Mouse (Mus musculus): ENCODE measurements around the gene Trmt44. TPM values are rescaled to one million over a fixed set of nuclear protein-coding genes. Genes with fewer than 3 reads are reported as not detected.
A peak's percentile ranks its signal among the peaks of the same experiment; 100 is the strongest.

The Trmt44 gene
- polyA plus RNA-seq, 1 experiment: 5.1 TPM

GRCm38 (mm10) chr5:35551855-35552837 lies 22.7 kb downstream of the Trmt44 start:
- H3K4me2 ChIP-seq (ENCODE audit: low read depth): no peak overlapping the region
- H3ac ChIP-seq (ENCODE audit: control insufficient read depth, insufficient read length): no peak overlapping the region
- H3K79me2 ChIP-seq (ENCODE audit: control insufficient read depth, insufficient read depth): no peaks in the 10 kb centered on the region
- H3K27me3 ChIP-seq (ENCODE audit: control insufficient read depth, insufficient read depth, insufficient read length): no peaks in the 10 kb centered on the region
- TF ChIP-seq POLR2AphosphoS2 (IDR thresholded peaks at IDR 0.05; ENCODE audit: insufficient read length, low read depth) (peak; percentile 69), REST (IDR thresholded peaks at IDR 0.05; ENCODE audit: insufficient read depth, insufficient read length) (no peak)
- peaks cover 4% of the 10 kb centered on the region for H3K36me3 ChIP-seq (ENCODE audit: control insufficient read depth, insufficient read depth)
- no peak overlapping the region for H3K4me3 ChIP-seq

GRCm38 (mm10) chr5:35546127-35546526 lies 28.7 kb downstream of the Trmt44 start:
- Histone ChIP-seq H3K36me3 (ENCODE audit: control insufficient read depth, insufficient read depth) (no peaks in the 10 kb centered on the region), H3K4me3 (no peak overlapping the region), H3K79me2 (ENCODE audit: control insufficient read depth, insufficient read depth) (no peaks in the 10 kb centered on the region), H3K4me2 (ENCODE audit: low read depth) (no peak overlapping the region), H3K27me3 (ENCODE audit: control insufficient read depth, insufficient read depth, insufficient read length) (peaks cover 26% of the 10 kb centered on the region), H3ac (ENCODE audit: control insufficient read depth, insufficient read length) (no peak overlapping the region)
- TF ChIP-seq MAX (IDR thresholded peaks at IDR 0.05; ENCODE audit: low read depth): no peak
- TF ChIP-seq MYOG (IDR thresholded peaks at IDR 0.05; ENCODE audit: control insufficient read depth in 1 of 3, insufficient read depth in 1 of 3, insufficient read length in 2 of 3, low read depth in 2 of 3): no peak
- no peak for TF ChIP-seq POLR2A (IDR thresholded peaks at IDR 0.05; ENCODE audit: insufficient read length, low read depth)
- TF ChIP-seq USF1 (IDR thresholded peaks at IDR 0.05; ENCODE audit: low read depth): no peak
- TF ChIP-seq POLR2AphosphoS2 (IDR thresholded peaks at IDR 0.05; ENCODE audit: insufficient read length, low read depth): no peak
- TF ChIP-seq E2F4 (IDR thresholded peaks at IDR 0.05; ENCODE audit: insufficient read depth): no peak
- TF ChIP-seq REST (IDR thresholded peaks at IDR 0.05; ENCODE audit: insufficient read depth, insufficient read length): no peak
- no peak for TF ChIP-seq SRF (IDR thresholded peaks at IDR 0.05; ENCODE audit: control insufficient read depth, insufficient read length, low read depth)
- TF ChIP-seq MYOD1 (IDR thresholded peaks at IDR 0.05; ENCODE audit: control insufficient read depth in 1 of 3, insufficient read length in 2 of 3, low read depth in 2 of 3): no peak
- TF ChIP-seq TCF12 (IDR thresholded peaks at IDR 0.05; ENCODE audit: insufficient read depth, poor library complexity, severe bottlenecking): no peak
- no peak for TF ChIP-seq CEBPB (IDR thresholded peaks at IDR 0.05; ENCODE audit: insufficient read depth, poor library complexity, severe bottlenecking)
- no peak for TF ChIP-seq TCF3 (IDR thresholded peaks at IDR 0.05; ENCODE audit: insufficient read length, low read depth)

GRCm38 (mm10) chr5:35541059-35541790 lies 33.6 kb downstream of the Trmt44 start:
- no peak overlapping the region for H3K4me3 ChIP-seq
- H3K27me3 ChIP-seq (ENCODE audit: control insufficient read depth, insufficient read depth, insufficient read length): peaks cover 55% of the 10 kb centered on the region
- H3K79me2 ChIP-seq (ENCODE audit: control insufficient read depth, insufficient read depth): no peaks in the 10 kb centered on the region
- no peak overlapping the region for H3K4me2 ChIP-seq (ENCODE audit: low read depth)
- TF ChIP-seq POLR2A (IDR thresholded peaks at IDR 0.05; ENCODE audit: insufficient read length, low read depth): no peak
- TF ChIP-seq TCF12 (IDR thresholded peaks at IDR 0.05; ENCODE audit: insufficient read depth, poor library complexity, severe bottlenecking): no peak
- no peaks in the 10 kb centered on the region for H3K36me3 ChIP-seq (ENCODE audit: control insufficient read depth, insufficient read depth)
- H3ac ChIP-seq (ENCODE audit: control insufficient read depth, insufficient read length): no peak overlapping the region

- peaks cover 61% of the 10 kb centered on the region for H3K27me3 ChIP-seq (ENCODE audit: control insufficient read depth, insufficient read depth, insufficient read length)
- no peak overlapping the region for H3K4me3 ChIP-seq
- no peak for TF ChIP-seq USF1 (IDR thresholded peaks at IDR 0.05; ENCODE audit: low read depth)
- TF ChIP-seq CEBPB (IDR thresholded peaks at IDR 0.05; ENCODE audit: insufficient read depth, poor library complexity, severe bottlenecking): no peak
- H3K36me3 ChIP-seq (ENCODE audit: control insufficient read depth, insufficient read depth): no peaks in the 10 kb centered on the region
- H3ac ChIP-seq (ENCODE audit: control insufficient read depth, insufficient read length): no peak overlapping the region
- no peaks in the 10 kb centered on the region for H3K79me2 ChIP-seq (ENCODE audit: control insufficient read depth, insufficient read depth)
- no peak overlapping the region for H3K4me2 ChIP-seq (ENCODE audit: low read depth)
Observed at GRCm38 (mm10) chr5:35540555-35540954, 34.3 kb downstream of the Trmt44 start.

GRCm38 (mm10) chr5:35539576-35539975 lies 35.3 kb downstream of the Trmt44 start:
- Histone ChIP-seq H3K4me3 (no peak overlapping the region), H3ac (ENCODE audit: control insufficient read depth, insufficient read length) (no peak overlapping the region), H3K4me2 (ENCODE audit: low read depth) (no peak overlapping the region), H3K79me2 (ENCODE audit: control insufficient read depth, insufficient read depth) (no peaks in the 10 kb centered on the region), H3K27me3 (ENCODE audit: control insufficient read depth, insufficient read depth, insufficient read length) (peaks cover 60% of the 10 kb centered on the region), H3K36me3 (ENCODE audit: control insufficient read depth, insufficient read depth) (no peaks in the 10 kb centered on the region)
- TF ChIP-seq USF1 (IDR thresholded peaks at IDR 0.05; ENCODE audit: low read depth) (no peak), REST (IDR thresholded peaks at IDR 0.05; ENCODE audit: insufficient read depth, insufficient read length) (no peak), SRF (IDR thresholded peaks at IDR 0.05; ENCODE audit: control insufficient read depth, insufficient read length, low read depth) (no peak), MYOG (IDR thresholded peaks at IDR 0.05; ENCODE audit: control insufficient read depth in 1 of 3, insufficient read depth in 1 of 3, insufficient read length in 2 of 3, low read depth in 2 of 3) (no peak), POLR2AphosphoS2 (IDR thresholded peaks at IDR 0.05; ENCODE audit: insufficient read length, low read depth) (no peak), POLR2A (IDR thresholded peaks at IDR 0.05; ENCODE audit: insufficient read length, low read depth) (no peak), TCF3 (IDR thresholded peaks at IDR 0.05; ENCODE audit: insufficient read length, low read depth) (no peak), E2F4 (IDR thresholded peaks at IDR 0.05; ENCODE audit: insufficient read depth) (no peak), TCF12 (IDR thresholded peaks at IDR 0.05; ENCODE audit: insufficient read depth, poor library complexity, severe bottlenecking) (no peak), MYOD1 (IDR thresholded peaks at IDR 0.05; ENCODE audit: control insufficient read depth in 1 of 3, insufficient read length in 2 of 3, low read depth in 2 of 3) (no peak), CEBPB (IDR thresholded peaks at IDR 0.05; ENCODE audit: insufficient read depth, poor library complexity, severe bottlenecking) (no peak), MAX (IDR thresholded peaks at IDR 0.05; ENCODE audit: low read depth) (no peak)
